Mouse (Mus musculus) myocyte (in vitro differentiated cells): Measurements from ENCODE around the gene Hikeshi. TPM values are rescaled to one million over a fixed set of nuclear protein-coding genes. Genes with fewer than 3 reads are reported as not detected.

Experiments used
- H3K27me3 ChIP-seq: one replicate; pipeline ENCODE4 v1.6.1; 2011; ENCODE audit not compliant: control insufficient read depth, insufficient read depth, insufficient read length
- H3K36me3 ChIP-seq: one replicate; pipeline ENCODE4 v1.6.1; 2011; ENCODE audit not compliant: control insufficient read depth, insufficient read depth
- H3K4me2 ChIP-seq: one replicate; pipeline ENCODE4 v1.6.1; 2011; ENCODE audit warnings: low read depth, control low read depth
- H3K4me3 ChIP-seq: one replicate; pipeline ENCODE4 v1.5.1; 2011; ENCODE audit warnings: mild to moderate bottlenecking, control low read depth, moderate library complexity
- H3K79me2 ChIP-seq: one replicate; pipeline ENCODE4 v1.6.1; 2011; ENCODE audit not compliant: control insufficient read depth, insufficient read depth
- H3ac ChIP-seq: one replicate; pipeline ENCODE4 v1.6.1; 2011; ENCODE audit not compliant: control insufficient read depth, insufficient read length
- CEBPB ChIP-seq: IDR thresholded peaks from 2 replicates; pipeline ENCODE4 v1.6.1; 2011; ENCODE audit warnings: mild to moderate bottlenecking, moderate library complexity; ENCODE audit not compliant: poor library complexity, insufficient read depth, severe bottlenecking
- E2F4 ChIP-seq: IDR thresholded peaks from one replicate; pipeline ENCODE4 v1.6.1; 2011; ENCODE audit warnings: mild to moderate bottlenecking, control low read depth, moderate library complexity; ENCODE audit not compliant: insufficient read depth
- MAX ChIP-seq: IDR thresholded peaks from one replicate; pipeline ENCODE4 v1.6.1; 2011; ENCODE audit warnings: low read depth, mild to moderate bottlenecking, control low read depth
- MYOD1 ChIP-seq, 3 experiments: IDR thresholded peaks; one replicate each; pipeline ENCODE4 v1.6.1; 2011; ENCODE audit warnings: control low read depth in 2 of 3, low read depth in 2 of 3, mild to moderate bottlenecking in 2 of 3, moderate library complexity in 1 of 3; ENCODE audit not compliant: insufficient read length in 2 of 3, control insufficient read depth in 1 of 3
- MYOG ChIP-seq, 3 experiments: IDR thresholded peaks; one replicate each; pipeline ENCODE4 v1.6.1; 2011; ENCODE audit warnings: control low read depth in 2 of 3, low read depth in 2 of 3, mild to moderate bottlenecking in 2 of 3; ENCODE audit not compliant: insufficient read length in 2 of 3, control insufficient read depth in 1 of 3, insufficient read depth in 1 of 3
- POLR2A ChIP-seq: IDR thresholded peaks from one replicate; pipeline ENCODE4 v1.6.1; 2011; ENCODE audit warnings: low read depth, mild to moderate bottlenecking, control low read depth, moderate library complexity; ENCODE audit not compliant: insufficient read length
- POLR2AphosphoS2 ChIP-seq: IDR thresholded peaks from one replicate; pipeline ENCODE4 v1.6.1; 2011; ENCODE audit warnings: low read depth, control low read depth; ENCODE audit not compliant: insufficient read length
- REST ChIP-seq: IDR thresholded peaks from one replicate; pipeline ENCODE4 v1.6.1; 2011; ENCODE audit warnings: mild to moderate bottlenecking, control low read depth, moderate library complexity; ENCODE audit not compliant: insufficient read depth, insufficient read length
- SRF ChIP-seq: IDR thresholded peaks from one replicate; pipeline ENCODE4 v1.6.1; 2011; ENCODE audit warnings: low read depth; ENCODE audit not compliant: control insufficient read depth, insufficient read length
- TCF12 ChIP-seq: IDR thresholded peaks from one replicate; pipeline ENCODE4 v1.6.1; 2011; ENCODE audit warnings: mild to moderate bottlenecking, control low read depth; ENCODE audit not compliant: poor library complexity, insufficient read depth, severe bottlenecking
- TCF3 ChIP-seq: IDR thresholded peaks from one replicate; pipeline ENCODE4 v1.6.1; 2011; ENCODE audit warnings: low read depth, control low read depth; ENCODE audit not compliant: insufficient read length
- USF1 ChIP-seq: IDR thresholded peaks from one replicate; pipeline ENCODE4 v1.6.1; 2011; ENCODE audit warnings: low read depth, mild to moderate bottlenecking, control low read depth, moderate library complexity
- polyA plus RNA-seq: library from polyadenylated mRNA; unstranded; fragments of >200 nt; fragmentation: generic; extraction: Trizol; gene quantifications from one replicate; pipeline ENCODE4 v1.2.1, GENCODE M21; 2012; ENCODE audit warnings: missing spikeins

The Hikeshi gene
- polyA plus RNA-seq, 1 experiment, result 59.5 TPM

- Histone ChIP-seq H3K36me3 (peaks cover 13% of the 10 kb centered on the region), H3K27me3 (no peaks in the 10 kb centered on the region), H3ac (peak overlapping the region; percentile 91), H3K4me2 (peak overlapping the region; percentile 86), H3K4me3 (peak overlapping the region; percentile 96), H3K79me2 (peaks cover 46% of the 10 kb centered on the region)
- no peak for TF ChIP-seq POLR2AphosphoS2
- TF ChIP-seq TCF12, result no peak
- no peak for TF ChIP-seq CEBPB
- TF ChIP-seq USF1, result no peak
- no peak for TF ChIP-seq SRF
- TF ChIP-seq POLR2A, result no peak
- no peak for TF ChIP-seq REST
- no peak for TF ChIP-seq MYOG (IDR thresholded peaks at IDR 0.05; ENCODE audit: control insufficient read depth in 1 of 3, insufficient read depth in 1 of 3, insufficient read length in 2 of 3, low read depth in 2 of 3)
- no peak for TF ChIP-seq MAX
Observed at GRCm38 (mm10) chr7:89980133-89980484, 39.1 kb upstream of the Hikeshi start.

- no peaks in the 10 kb centered on the region for H3K27me3 ChIP-seq
- H3K79me2 ChIP-seq, result peaks cover 46% of the 10 kb centered on the region
- H3K4me3 ChIP-seq, result peak overlapping the region; percentile 96
- peaks cover 13% of the 10 kb centered on the region for H3K36me3 ChIP-seq
- TF ChIP-seq MYOG (IDR thresholded peaks at IDR 0.05; ENCODE audit: control insufficient read depth in 1 of 3, insufficient read depth in 1 of 3, insufficient read length in 2 of 3, low read depth in 2 of 3) (no peak), TCF3 (no peak), MAX (no peak), MYOD1 (IDR thresholded peaks at IDR 0.05; ENCODE audit: control insufficient read depth in 1 of 3, insufficient read length in 2 of 3, low read depth in 2 of 3) (no peak), TCF12 (no peak), SRF (no peak), POLR2A (no peak), USF1 (no peak), CEBPB (no peak), REST (no peak), E2F4 (no peak), POLR2AphosphoS2 (no peak)
- H3K4me2 ChIP-seq, result peak overlapping the region; percentile 86
- peak overlapping the region; percentile 91 for H3ac ChIP-seq
Observed at GRCm38 (mm10) chr7:89979432-89980130, 38.6 kb upstream of the Hikeshi start.

- no peaks in the 10 kb centered on the region for H3K27me3 ChIP-seq
- no peak overlapping the region for H3K4me2 ChIP-seq
- TF ChIP-seq POLR2A (no peak), TCF12 (no peak), POLR2AphosphoS2 (no peak), E2F4 (no peak), MYOG (IDR thresholded peaks at IDR 0.05; ENCODE audit: control insufficient read depth in 1 of 3, insufficient read depth in 1 of 3, insufficient read length in 2 of 3, low read depth in 2 of 3) (no peak), TCF3 (no peak), MYOD1 (IDR thresholded peaks at IDR 0.05; ENCODE audit: control insufficient read depth in 1 of 3, insufficient read length in 2 of 3, low read depth in 2 of 3) (no peak), SRF (no peak), CEBPB (no peak), USF1 (no peak), MAX (no peak), REST (no peak)
- H3K79me2 ChIP-seq, result peaks cover 57% of the 10 kb centered on the region
- no peak overlapping the region for H3K4me3 ChIP-seq
- peaks cover 31% of the 10 kb centered on the region for H3K36me3 ChIP-seq
- H3ac ChIP-seq, result no peak overlapping the region
Observed at GRCm38 (mm10) chr7:89976796-89977195, 35.8 kb upstream of the Hikeshi start.

- H3K4me2 ChIP-seq, result no peak overlapping the region
- peaks cover 39% of the 10 kb centered on the region for H3K36me3 ChIP-seq
- H3K27me3 ChIP-seq, result no peaks in the 10 kb centered on the region
- no peak for TF ChIP-seq REST
- no peak for TF ChIP-seq TCF12
- TF ChIP-seq POLR2AphosphoS2, result no peak
- TF ChIP-seq POLR2A, result no peak
- no peak for TF ChIP-seq USF1
- no peak for TF ChIP-seq SRF
- no peak for TF ChIP-seq E2F4
- H3ac ChIP-seq, result no peak overlapping the region
- peaks cover 63% of the 10 kb centered on the region for H3K79me2 ChIP-seq
- no peak overlapping the region for H3K4me3 ChIP-seq
Observed at GRCm38 (mm10) chr7:89975571-89975970, 34.6 kb upstream of the Hikeshi start.

GRCm38 (mm10) chr7:89967235-89967634 lies 26.2 kb upstream of the Hikeshi start:
- H3K4me3 ChIP-seq, result no peak overlapping the region
- peaks cover 46% of the 10 kb centered on the region for H3K36me3 ChIP-seq
- H3K27me3 ChIP-seq, result no peaks in the 10 kb centered on the region

More at GRCm38 (mm10) chr7:89967235-89967634, 26.2 kb upstream of the Hikeshi start:
- Histone ChIP-seq H3ac (no peak overlapping the region), H3K4me2 (no peak overlapping the region), H3K79me2 (peaks cover 11% of the 10 kb centered on the region)
- no peak for TF ChIP-seq TCF3
- no peak for TF ChIP-seq USF1
- TF ChIP-seq REST, result no peak
- no peak for TF ChIP-seq SRF
- TF ChIP-seq MYOG (IDR thresholded peaks at IDR 0.05; ENCODE audit: control insufficient read depth in 1 of 3, insufficient read depth in 1 of 3, insufficient read length in 2 of 3, low read depth in 2 of 3), result no peak
- TF ChIP-seq CEBPB, result no peak
- TF ChIP-seq E2F4, result no peak
- TF ChIP-seq MAX, result no peak
- no peak for TF ChIP-seq POLR2AphosphoS2
- no peak for TF ChIP-seq MYOD1 (IDR thresholded peaks at IDR 0.05; ENCODE audit: control insufficient read depth in 1 of 3, insufficient read length in 2 of 3, low read depth in 2 of 3)
- no peak for TF ChIP-seq TCF12
- TF ChIP-seq POLR2A, result no peak
